ENCODE assay signal across 8 mouse cellular contexts in genomic region chr11:117987032-117987451, GRCm38 (mm10). TPM values are rescaled to one million over a fixed set of nuclear protein-coding genes. Genes with fewer than 3 reads are reported as not detected.
A peak's percentile ranks its signal among the peaks of the same experiment; 100 is the strongest.
DNase-seq lines count a peak whose midpoint lies in the region; ATAC-seq and TF ChIP-seq lines count a peak whose summit lies in the region.

No protein-coding gene starts in this region.

- peaks cover 19% of the 10 kb centered on the region; the same call in 1 of the 2 replicates for H3K4me1 ChIP-seq in kidney, postnatal 0 days (replicated peaks; ENCODE audit: insufficient read depth, low read length)
- peaks cover 7% of the 10 kb centered on the region for H3K4me1 ChIP-seq in bone marrow, adult 2 months (ENCODE audit: control insufficient read depth, insufficient read depth, low read length)
- H3K4me1 ChIP-seq in heart, postnatal 0 days (ENCODE audit: control insufficient read depth, insufficient read depth): peaks cover 27% of the 10 kb centered on the region
- peaks cover 58% of the 10 kb centered on the region for H3K4me1 ChIP-seq in liver, embryonic 15.5 days (replicated peaks)

- TF ChIP-seq CTCF in kidney, postnatal 0 days (IDR thresholded peaks at IDR 0.05; ENCODE audit: low read depth): no peak
- no peak for TF ChIP-seq CTCF in bone marrow, adult 2 months (IDR thresholded peaks at IDR 0.05; ENCODE audit: control insufficient read depth, insufficient read depth, low read length)
- TF ChIP-seq CTCF in heart, postnatal 0 days (IDR thresholded peaks at IDR 0.05; ENCODE audit: low read depth): no peak

- TF ChIP-seq POLR2A in bone marrow, adult 2 months (IDR thresholded peaks at IDR 0.05; ENCODE audit: borderline replicate concordance, control insufficient read depth, low read depth, low read length): 0 out of 2 replicates have a peak, but pooled peaks have one; percentile 23

- H3K9ac ChIP-seq in kidney, postnatal 0 days (ENCODE audit: low read depth, low read length): peak overlapping the region; percentile 92
- peak overlapping the region; percentile 98 for H3K9ac ChIP-seq in heart, postnatal 0 days (replicated peaks; ENCODE audit: low read depth, low read length)
- peak overlapping the region; percentile 87 for H3K9ac ChIP-seq in liver, embryonic 15.5 days

- H3K9me3 ChIP-seq in kidney, postnatal 0 days (replicated peaks; ENCODE audit: low read length): no peaks in the 10 kb centered on the region
- H3K9me3 ChIP-seq in heart, postnatal 0 days (replicated peaks; ENCODE audit: control insufficient read depth, low read length): no peaks in the 10 kb centered on the region
- H3K9me3 ChIP-seq in liver, embryonic 15.5 days (replicated peaks): no peaks in the 10 kb centered on the region

- H3K4me3 ChIP-seq in kidney, postnatal 0 days (replicated peaks; ENCODE audit: low read depth, low read length): peak overlapping the region; percentile 90
- H3K4me3 ChIP-seq in bone marrow, adult 2 months (replicated peaks; ENCODE audit: control insufficient read depth, low read depth, low read length): peak overlapping the region; percentile 64
- H3K4me3 ChIP-seq in heart, postnatal 0 days (ENCODE audit: low read depth, low read length): peak overlapping the region; percentile 100
- peak overlapping the region; percentile 84 for H3K4me3 ChIP-seq in liver, embryonic 15.5 days (replicated peaks)

- DNase-seq in kidney, postnatal 0 days (ENCODE audit: low spot score): no peak
- DNase-seq in kidney, adult 11 months: no peak
- DNase-seq in heart, postnatal 0 days (ENCODE audit: low spot score): no peak
- DNase-seq in natural killer cell, adult 2 months (ENCODE audit: low spot score in 2 of 2): peak; percentile 32 to 40
- DNase-seq in layer of hippocampus, postnatal 14 days (ENCODE audit: low spot score in 2 of 2): no peak
- DNase-seq in gastrocnemius, adult 8-10 months (ENCODE audit: low spot score in 2 of 2): no peak

- TF ChIP-seq EP300 in heart, postnatal 0 days (IDR thresholded peaks at IDR 0.05; ENCODE audit: low read depth): no peak

- under 1% methylated on average over 32 of the region's 32 CpGs for WGBS in kidney, postnatal 0 days
- under 1% methylated on average over 32 of the region's 32 CpGs for WGBS in bone marrow, adult 2 months
- whole genome bisulfite sequencing in heart, postnatal 0 days: 1% methylated on average over 23 of the region's 32 CpGs
- WGBS in liver, embryonic 15.5 days (ENCODE audit: insufficient replicate concordance): under 1% methylated on average over 32 of the region's 32 CpGs

- H3K4me2 ChIP-seq in kidney, postnatal 0 days (ENCODE audit: low read length): peak overlapping the region; percentile 84
- H3K4me2 ChIP-seq in heart, postnatal 0 days (ENCODE audit: low read depth, low read length): peak overlapping the region; percentile 89
- peak overlapping the region; percentile 94 for H3K4me2 ChIP-seq in liver, embryonic 15.5 days

- H3K27me3 ChIP-seq in kidney, postnatal 0 days (ENCODE audit: insufficient read depth, low read length): no peaks in the 10 kb centered on the region
- no peaks in the 10 kb centered on the region for H3K27me3 ChIP-seq in heart, postnatal 0 days (ENCODE audit: control insufficient read depth, insufficient read depth, low read length)
- peaks cover 5% of the 10 kb centered on the region; the same call in 1 of the 2 replicates for H3K27me3 ChIP-seq in liver, embryonic 15.5 days

- peak overlapping the region; percentile 73 for H3K27ac ChIP-seq in kidney, postnatal 0 days
- peak overlapping the region; percentile 98 for H3K27ac ChIP-seq in bone marrow, adult 2 months (ENCODE audit: control insufficient read depth, insufficient read depth, low read depth, low read length, poor library complexity)
- H3K27ac ChIP-seq in heart, postnatal 0 days (ENCODE audit: low read depth): peak overlapping the region; percentile 73
- peak overlapping the region; percentile 81 for H3K27ac ChIP-seq in liver, embryonic 15.5 days (replicated peaks)

- H3K36me3 ChIP-seq in kidney, postnatal 0 days (ENCODE audit: insufficient read depth, low read length): no peaks in the 10 kb centered on the region
- no peaks in the 10 kb centered on the region for H3K36me3 ChIP-seq in heart, postnatal 0 days (replicated peaks; ENCODE audit: control insufficient read depth, insufficient read depth, low read length)
- no peaks in the 10 kb centered on the region for H3K36me3 ChIP-seq in liver, embryonic 15.5 days (replicated peaks)

- peak; percentile 59 for ATAC-seq in kidney, postnatal 0 days (replicated peaks; ENCODE audit: low FRiP score, low read depth)
- ATAC-seq in heart, postnatal 0 days (ENCODE audit: insufficient read depth, low read depth): peak; percentile 52
- peak; percentile 77 for ATAC-seq in liver, embryonic 15.5 days (ENCODE audit: insufficient read depth)

RNA-seq across cellular contexts. Expression of gene Pgs1, which starts 0.9 kb away (rescaled TPM):
- polyA plus RNA-seq in kidney, postnatal 0 days (2015; fragmentation: Nextera tagmentation; extraction: Ambion mirVana): 29.6 and 32.0 TPM in 2 replicates
- 27.1 and 67.5 TPM in 2 replicates for polyA plus RNA-seq in bone marrow, adult 2 months (2011; ENCODE audit: insufficient read depth, insufficient read length, low replicate concordance, missing spikeins)
- 27.2 and 33.0 TPM in 2 replicates for total RNA-seq in heart, postnatal 0 days (2014; rRNA removed; ENCODE audit: low replicate concordance)
- 20.3 and 21.8 TPM in 2 replicates for polyA plus RNA-seq in heart, postnatal 0 days (2015; fragmentation: Nextera tagmentation; extraction: Ambion mirVana)
- 14.6 and 17.6 TPM in 2 replicates for polyA plus RNA-seq in liver, embryonic 15.5 days (2015; fragmentation: Nextera tagmentation; extraction: Ambion mirVana)
- 10 to 100 TPM; 65.4 to 66.9 TPM for total RNA-seq in layer of hippocampus, postnatal 14 days (2021)
- total RNA-seq in gastrocnemius, adult 8-10 months (2022): 10 to 100 TPM; 16.9 to 23.0 (median 19.1) TPM

RNA-seq across cellular contexts. Expression of gene Socs3, which starts 17.2 kb away (rescaled TPM):
- 11.7 and 14.4 TPM in 2 replicates for polyA plus RNA-seq in kidney, postnatal 0 days (2015; fragmentation: Nextera tagmentation; extraction: Ambion mirVana)
- 3.4 and 9.6 TPM in 2 replicates for polyA plus RNA-seq in bone marrow, adult 2 months (2011; ENCODE audit: insufficient read depth, insufficient read length, low replicate concordance, missing spikeins)
- total RNA-seq in heart, postnatal 0 days (2014; rRNA removed; ENCODE audit: low replicate concordance): 5.7 and 13.1 TPM in 2 replicates
- 4.0 and 5.1 TPM in 2 replicates for polyA plus RNA-seq in heart, postnatal 0 days (2015; fragmentation: Nextera tagmentation; extraction: Ambion mirVana)
- polyA plus RNA-seq in liver, embryonic 15.5 days (2015; fragmentation: Nextera tagmentation; extraction: Ambion mirVana): 7.3 and 7.5 TPM in 2 replicates
- total RNA-seq in layer of hippocampus, postnatal 14 days (2021): 1 to 10 TPM; 2.1 to 3.2 TPM
- total RNA-seq in gastrocnemius, adult 8-10 months (2022): 1 to 10 TPM; 1.9 to 3.3 (median 2.5) TPM

Comparison
In these comparisons a context has a peak if more than half of its experiments do, and no peak if none do; other contexts are left out.
1. DNase-seq: peak in natural killer cell, adult 2 months (2 of 2); none in kidney, postnatal 0 days (single experiment), kidney, adult 11 months (single experiment), heart, postnatal 0 days (single experiment), layer of hippocampus, postnatal 14 days (0 of 2) and gastrocnemius, adult 8-10 months (0 of 2).
2. Peak in every context shown above with its lines, with median percentiles within 50 percentile points of each other: ATAC-seq, H3K27ac ChIP-seq, H3K4me2 ChIP-seq, H3K4me3 ChIP-seq and H3K9ac ChIP-seq.